Mouse (Mus musculus) forebrain, postnatal 0 days (tissue): ENCODE measurements around the gene Vrk2. TPM values are rescaled to one million over a fixed set of nuclear protein-coding genes. Genes with fewer than 3 reads are reported as not detected.

ENCODE experiments used
- ATAC-seq: fragments of 200-750 bp; cut with Nextera tagmentation; 2 replicates; pipeline ENCODE4 v1.8.0; 2017; ENCODE audit warnings: mild to moderate bottlenecking, moderate library complexity
- DNase-seq: peaks from one replicate; pipeline ENCODE4 v3.0.0-alpha.2; 2015
- H3K27ac ChIP-seq: fragments of 300-500 bp; sonication (generic); 2 replicates; pipeline ENCODE4 v1.5.1; 2014; ENCODE audit warnings: low read depth, mild to moderate bottlenecking, antibody characterized with exemption, low read length, moderate library complexity, mixed read lengths
- H3K27me3 ChIP-seq: fragments of 300-500 bp; sonication (generic); 2 replicates; pipeline ENCODE4 v1.6.1; 2014; ENCODE audit warnings: mild to moderate bottlenecking, low read length, mixed read lengths; ENCODE audit not compliant: insufficient read depth
- H3K36me3 ChIP-seq: fragments of 300-500 bp; sonication (generic); 2 replicates; pipeline ENCODE4 v1.6.1; 2014; ENCODE audit warnings: mild to moderate bottlenecking, moderate library complexity; ENCODE audit not compliant: insufficient read depth
- H3K4me1 ChIP-seq: fragments of 300-500 bp; sonication (generic); 2 replicates; pipeline ENCODE4 v1.6.1; 2014; ENCODE audit warnings: antibody characterized with exemption; ENCODE audit not compliant: insufficient read depth
- H3K4me2 ChIP-seq: fragments of 300-500 bp; sonication (generic); 2 replicates; pipeline ENCODE4 v1.6.1; 2014; ENCODE audit warnings: low read depth, mild to moderate bottlenecking, moderate library complexity
- H3K4me3 ChIP-seq: fragments of 300-500 bp; sonication (generic); 2 replicates; pipeline ENCODE4 v1.5.1; 2014; ENCODE audit warnings: low read depth, low read length, mixed read lengths
- H3K9ac ChIP-seq: fragments of 300-500 bp; sonication (generic); 2 replicates; pipeline ENCODE4 v1.6.1; 2014; ENCODE audit warnings: mild to moderate bottlenecking
- H3K9me3 ChIP-seq: fragments of 300-500 bp; sonication (generic); 2 replicates; pipeline ENCODE4 v1.6.1; 2016; ENCODE audit warnings: low read length
- CTCF ChIP-seq: sonication (generic); IDR thresholded peaks from 2 replicates; pipeline ENCODE4 v1.5.1; 2016; ENCODE audit warnings: antibody characterized with exemption, control low read depth, low read depth
- WGBS: fragments of 180-500 bp; shearing (Covaris S2); extraction: QIAGEN DNeasy Blood & Tissue Kit; methylation state at CpG from one replicate; pipeline ENCODE4 v1.1.7; 2014; 5-methylcytosine and 5-hydroxymethylcytosine counted together
- polyA plus RNA-seq: library from polyadenylated mRNA; unstranded; fragments of >200 nt; fragmentation: Nextera tagmentation; extraction: Ambion mirVana; gene quantifications from 2 replicates; pipeline ENCODE4 v1.2.1, GENCODE M21; 2015
- total RNA-seq: library from RNA; depleted of rRNA; stranded (reverse); fragments of >200 nt; gene quantifications from 2 replicates; pipeline ENCODE4 v1.2.3, GENCODE M21; 2014

Gene Vrk2
- total and polyA plus RNA-seq, 2 experiments from 2014 or later, result 2.5 to 3.1 TPM

GRCm38 (mm10) chr11:26551551-26551950 lies 42.2 kb downstream of the Vrk2 start:
- Histone ChIP-seq H3K27ac (no peak overlapping the region), H3K4me3 (no peak overlapping the region), H3K9me3 (no peaks in the 10 kb centered on the region), H3K9ac (no peak overlapping the region), H3K27me3 (no peaks in the 10 kb centered on the region), H3K4me1 (no peaks in the 10 kb centered on the region), H3K4me2 (no peak overlapping the region), H3K36me3 (no peaks in the 10 kb centered on the region)
- no peak for ATAC-seq
- no peak for TF ChIP-seq CTCF
- WGBS, result 93% methylated on average over 3 of the region's 3 CpGs
- no peak for DNase-seq

- WGBS, result 94% methylated on average over 5 of the region's 5 CpGs
These were observed 56.0 kb downstream of the Vrk2 start for GRCm38 (mm10) chr11:26537816-26538215.

GRCm38 (mm10) chr11:26533828-26534119 lies 60.0 kb downstream of the Vrk2 start:
- Histone ChIP-seq H3K4me3 (no peak overlapping the region), H3K27me3 (no peaks in the 10 kb centered on the region), H3K36me3 (no peaks in the 10 kb centered on the region), H3K4me1 (no peaks in the 10 kb centered on the region), H3K4me2 (no peak overlapping the region), H3K9ac (no peak overlapping the region), H3K9me3 (no peaks in the 10 kb centered on the region), H3K27ac (no peak overlapping the region)
- DNase-seq, result no peak
- TF ChIP-seq CTCF, result no peak
- ATAC-seq, result no peak

More at GRCm38 (mm10) chr11:26537816-26538215, 56.0 kb downstream of the Vrk2 start:
- no peak for ATAC-seq
- no peak for DNase-seq
- Histone ChIP-seq H3K9me3 (no peaks in the 10 kb centered on the region), H3K4me3 (no peak overlapping the region), H3K27ac (no peak overlapping the region), H3K4me1 (no peaks in the 10 kb centered on the region), H3K27me3 (no peaks in the 10 kb centered on the region), H3K9ac (no peak overlapping the region), H3K36me3 (no peaks in the 10 kb centered on the region), H3K4me2 (no peak overlapping the region)
- no peak for TF ChIP-seq CTCF

- WGBS, result 92% methylated on average over 5 of the region's 5 CpGs
- no peak for TF ChIP-seq CTCF
- no peak overlapping the region for H3K4me2 ChIP-seq
These were observed 60.6 kb downstream of the Vrk2 start for GRCm38 (mm10) chr11:26532994-26533827.

GRCm38 (mm10) chr11:26526861-26527260 lies 66.9 kb downstream of the Vrk2 start:
- Histone ChIP-seq H3K27me3 (no peaks in the 10 kb centered on the region), H3K9me3 (no peaks in the 10 kb centered on the region), H3K4me3 (no peak overlapping the region), H3K4me2 (no peak overlapping the region), H3K36me3 (no peaks in the 10 kb centered on the region), H3K27ac (no peak overlapping the region), H3K4me1 (no peaks in the 10 kb centered on the region), H3K9ac (no peak overlapping the region)
- ATAC-seq (no peak), DNase-seq (no peak)
- 89% methylated on average over 2 of the region's 2 CpGs for WGBS
- no peak for TF ChIP-seq CTCF

More at GRCm38 (mm10) chr11:26532994-26533827, 60.6 kb downstream of the Vrk2 start:
- no peak overlapping the region for H3K27ac ChIP-seq
- H3K36me3 ChIP-seq, result no peaks in the 10 kb centered on the region
- H3K4me1 ChIP-seq, result no peaks in the 10 kb centered on the region
- H3K9ac ChIP-seq, result no peak overlapping the region
- H3K4me3 ChIP-seq, result no peak overlapping the region
- ATAC-seq (no peak), DNase-seq (no peak)
- no peaks in the 10 kb centered on the region for H3K9me3 ChIP-seq
- no peaks in the 10 kb centered on the region for H3K27me3 ChIP-seq

- no peak for TF ChIP-seq CTCF
- Histone ChIP-seq H3K4me3 (no peak overlapping the region), H3K27me3 (no peaks in the 10 kb centered on the region), H3K9ac (no peak overlapping the region), H3K9me3 (no peaks in the 10 kb centered on the region), H3K4me2 (no peak overlapping the region), H3K27ac (no peak overlapping the region), H3K4me1 (no peaks in the 10 kb centered on the region), H3K36me3 (no peaks in the 10 kb centered on the region)
- DNase-seq (no peak), ATAC-seq (no peak)
- 84% methylated on average over 3 of the region's 3 CpGs for WGBS
These were observed 74.8 kb downstream of the Vrk2 start for GRCm38 (mm10) chr11:26518991-26519390.

- no peak for TF ChIP-seq CTCF
- Histone ChIP-seq H3K4me3 (no peak overlapping the region), H3K4me2 (no peak overlapping the region), H3K27ac (no peak overlapping the region), H3K36me3 (no peaks in the 10 kb centered on the region), H3K4me1 (no peaks in the 10 kb centered on the region), H3K9ac (no peak overlapping the region), H3K27me3 (no peaks in the 10 kb centered on the region), H3K9me3 (no peaks in the 10 kb centered on the region)
- 77% methylated on average over 2 of the region's 2 CpGs for WGBS
- ATAC-seq (no peak), DNase-seq (no peak)
These were observed 77.7 kb downstream of the Vrk2 start for GRCm38 (mm10) chr11:26516086-26516485.
